Mouse (Mus musculus) MEL (cell line): ENCODE data around the gene Dbn1. TPM values are rescaled to one million over a fixed set of nuclear protein-coding genes. Genes with fewer than 3 reads are reported as not detected.

ENCODE experiments used
- DNase-seq: peaks from one replicate; pipeline ENCODE4 v3.0.0; 2011; ENCODE audit warnings: low read depth, low spot score
- H3K27ac ChIP-seq: 2 replicates; pipeline ENCODE4 v1.5.1; 2012; ENCODE audit warnings: low read depth, mild to moderate bottlenecking, control low read depth, low read length, moderate library complexity; ENCODE audit not compliant: control insufficient read depth
- H3K27me3 ChIP-seq, 2 experiments: fragments of 150-350 bp in 1 of 2; sonication (generic) in 1 of 2; 2 replicates each; pipeline ENCODE4 v1.6.1; 2012; ENCODE audit warnings: low read length in 2 of 2, mild to moderate bottlenecking in 2 of 2, improper control_type of control experiment in 1 of 2, moderate library complexity in 1 of 2; ENCODE audit not compliant: insufficient read depth in 2 of 2, control insufficient read depth in 1 of 2
- H3K36me3 ChIP-seq, 2 experiments: 2 replicates each; pipeline ENCODE4 v1.6.1; 2012 to 2014; ENCODE audit warnings: low read length in 2 of 2, improper control_type of control experiment in 1 of 2, inconsistent platforms in 1 of 2, mild to moderate bottlenecking in 1 of 2; ENCODE audit not compliant: insufficient read depth in 2 of 2, control insufficient read depth in 1 of 2
- H3K4me1 ChIP-seq, 2 experiments: fragments of 150-350 bp in 1 of 2; sonication (generic) in 1 of 2; 2 replicates each; pipeline ENCODE4 v1.6.1; 2012; ENCODE audit warnings: low read length in 2 of 2, improper control_type of control experiment in 1 of 2, mild to moderate bottlenecking in 1 of 2; ENCODE audit not compliant: insufficient read depth in 2 of 2, control insufficient read depth in 1 of 2
- H3K4me3 ChIP-seq, 2 experiments: fragments of 150-350 bp in 1 of 2; sonication (generic) in 1 of 2; 2 replicates each; pipeline ENCODE4 v1.5.1; 2012; ENCODE audit warnings: low read depth in 2 of 2, low read length in 2 of 2, mild to moderate bottlenecking in 2 of 2, moderate library complexity in 2 of 2, control low read depth in 1 of 2, improper control_type of control experiment in 1 of 2; ENCODE audit not compliant: control insufficient read depth in 1 of 2, insufficient read depth in 1 of 2
- H3K79me2 ChIP-seq: 2 replicates; pipeline ENCODE4 v1.6.1; 2012; ENCODE audit warnings: mild to moderate bottlenecking, low read length, moderate library complexity; ENCODE audit not compliant: control insufficient read depth, poor library complexity, insufficient read depth
- H3K9ac ChIP-seq: 2 replicates; pipeline ENCODE4 v1.6.1; 2012; ENCODE audit warnings: low read depth, mild to moderate bottlenecking, control low read depth, low read length, moderate library complexity; ENCODE audit not compliant: control insufficient read depth, poor library complexity, severe bottlenecking
- H3K9me3 ChIP-seq: fragments of 150-350 bp; sonication (generic); replicated peaks from 2 replicates; pipeline ENCODE4 v1.6.1; 2012; ENCODE audit warnings: mild to moderate bottlenecking, low read length, improper control_type of control experiment, moderate library complexity; ENCODE audit not compliant: insufficient read depth
- BHLHE40 ChIP-seq: IDR thresholded peaks from 2 replicates; pipeline ENCODE4 v1.6.1; 2012; ENCODE audit warnings: low read depth, mild to moderate bottlenecking, inconsistent platforms, low read length, improper control_type of control experiment, borderline replicate concordance
- CHD1 ChIP-seq: IDR thresholded peaks from 2 replicates; pipeline ENCODE4 v1.6.1; 2012; ENCODE audit warnings: low read depth, mild to moderate bottlenecking, inconsistent platforms, low read length, improper control_type of control experiment
- CHD2 ChIP-seq: IDR thresholded peaks from 2 replicates; pipeline ENCODE4 v1.6.1; 2011; ENCODE audit warnings: low read length, improper control_type of control experiment
- CTCF ChIP-seq, 3 experiments: IDR thresholded peaks in 2 of 3; conservative IDR thresholded peaks in 1 of 3; 2 replicates each; pipeline ENCODE4 v1.5.1; 2011 to 2012; ENCODE audit warnings: low read length in 3 of 3, low read depth in 2 of 3, mild to moderate bottlenecking in 2 of 3, improper control_type of control experiment in 1 of 3, inconsistent platforms in 1 of 3, mixed read lengths in 1 of 3, moderate library complexity in 1 of 3; ENCODE audit not compliant: control insufficient read depth in 1 of 3, insufficient read depth in 1 of 3, poor library complexity in 1 of 3, severe bottlenecking in 1 of 3
- E2F4 ChIP-seq: IDR thresholded peaks from 2 replicates; pipeline ENCODE4 v1.6.1; 2011; ENCODE audit warnings: low read depth, low read length, improper control_type of control experiment, borderline replicate concordance
- ELF1 ChIP-seq: IDR thresholded peaks from 2 replicates; pipeline ENCODE4 v1.6.1; 2014; ENCODE audit warnings: low read depth, mild to moderate bottlenecking, inconsistent platforms, low read length, improper control_type of control experiment, moderate library complexity
- EP300 ChIP-seq, 2 experiments: IDR thresholded peaks; 2 replicates each; pipeline ENCODE4 v1.6.1; 2011; ENCODE audit warnings: improper control_type of control experiment in 2 of 2, low read length in 2 of 2, low read depth in 1 of 2, mild to moderate bottlenecking in 1 of 2
- ETS1 ChIP-seq: IDR thresholded peaks from 2 replicates; pipeline ENCODE4 v1.6.1; 2012; ENCODE audit warnings: low read depth, mild to moderate bottlenecking, inconsistent platforms, low read length, improper control_type of control experiment, moderate library complexity
- GABPA ChIP-seq: IDR thresholded peaks from 2 replicates; pipeline ENCODE4 v1.6.1; 2012; ENCODE audit warnings: low read depth, mild to moderate bottlenecking, inconsistent platforms, low read length, improper control_type of control experiment, moderate library complexity
- GATA1 ChIP-seq: IDR thresholded peaks from 2 replicates; pipeline ENCODE4 v1.6.1; 2011; ENCODE audit warnings: low read depth, low read length, improper control_type of control experiment
- HCFC1 ChIP-seq: IDR thresholded peaks from 2 replicates; pipeline ENCODE4 v1.6.1; 2012; ENCODE audit warnings: low read depth, mild to moderate bottlenecking, inconsistent platforms, low read length, improper control_type of control experiment, moderate library complexity
- KAT2A ChIP-seq: conservative IDR thresholded peaks from 2 replicates; pipeline ENCODE4 v1.6.1; 2012; ENCODE audit warnings: low read depth, low read length, improper control_type of control experiment, inconsistent platforms
- MAFK ChIP-seq: IDR thresholded peaks from 2 replicates; pipeline ENCODE4 v1.6.1; 2011; ENCODE audit warnings: low read depth, mild to moderate bottlenecking, low read length, improper control_type of control experiment, borderline replicate concordance
- MAX ChIP-seq: IDR thresholded peaks from 2 replicates; pipeline ENCODE4 v1.6.1; 2011; ENCODE audit warnings: low read length, improper control_type of control experiment
- MAZ ChIP-seq: IDR thresholded peaks from 2 replicates; pipeline ENCODE4 v1.6.1; 2012; ENCODE audit warnings: low read depth, mild to moderate bottlenecking, inconsistent platforms, low read length, improper control_type of control experiment
- MEF2A ChIP-seq: IDR thresholded peaks from 2 replicates; pipeline ENCODE4 v1.6.1; 2014; ENCODE audit warnings: low read depth, mild to moderate bottlenecking, inconsistent platforms, low read length, improper control_type of control experiment; ENCODE audit not compliant: poor library complexity, insufficient replicate concordance, severe bottlenecking; ENCODE audit errors: extremely low read depth
- MXI1 ChIP-seq: IDR thresholded peaks from 2 replicates; pipeline ENCODE4 v1.6.1; 2011; ENCODE audit warnings: mild to moderate bottlenecking, low read depth, low read length, improper control_type of control experiment
- MYC ChIP-seq: IDR thresholded peaks from 2 replicates; pipeline ENCODE4 v1.6.1; 2011; ENCODE audit warnings: low read depth, mild to moderate bottlenecking, low read length, improper control_type of control experiment, moderate library complexity
- NELFE ChIP-seq: IDR thresholded peaks from 2 replicates; pipeline ENCODE4 v1.6.1; 2011; ENCODE audit warnings: low read depth, low read length, improper control_type of control experiment
- NRF1 ChIP-seq: IDR thresholded peaks from 2 replicates; pipeline ENCODE4 v1.6.1; 2014; ENCODE audit warnings: low read depth, mild to moderate bottlenecking, inconsistent platforms, low read length, improper control_type of control experiment, moderate library complexity; ENCODE audit not compliant: poor library complexity, insufficient read depth, severe bottlenecking
- POLR2A ChIP-seq, 2 experiments: IDR thresholded peaks; 2 replicates each; pipeline ENCODE4 v1.6.1; 2011 to 2012; ENCODE audit warnings: low read length in 2 of 2, mild to moderate bottlenecking in 2 of 2, control low read depth in 1 of 2, improper control_type of control experiment in 1 of 2, low read depth in 1 of 2, moderate library complexity in 1 of 2; ENCODE audit not compliant: control insufficient read depth in 1 of 2, insufficient read depth in 1 of 2, poor library complexity in 1 of 2
- POLR2AphosphoS2 ChIP-seq: IDR thresholded peaks from 2 replicates; pipeline ENCODE4 v1.6.1; 2011; ENCODE audit warnings: low read length, improper control_type of control experiment
- POLR2AphosphoS5 ChIP-seq: IDR thresholded peaks from 2 replicates; pipeline ENCODE4 v1.6.1; 2012; ENCODE audit warnings: low read depth, borderline replicate concordance, mild to moderate bottlenecking, inconsistent platforms, low read length, moderate library complexity, mixed read lengths
- RAD21 ChIP-seq: IDR thresholded peaks from 2 replicates; pipeline ENCODE4 v1.6.1; 2011; ENCODE audit warnings: mild to moderate bottlenecking, low read depth, low read length, improper control_type of control experiment
- RCOR1 ChIP-seq: IDR thresholded peaks from 2 replicates; pipeline ENCODE4 v1.6.1; 2012; ENCODE audit warnings: low read depth, mild to moderate bottlenecking, inconsistent platforms, low read length, improper control_type of control experiment
- SIN3A ChIP-seq: IDR thresholded peaks from 2 replicates; pipeline ENCODE4 v1.6.1; 2012; ENCODE audit warnings: low read length, improper control_type of control experiment, inconsistent platforms
- SMC3 ChIP-seq: IDR thresholded peaks from 2 replicates; pipeline ENCODE4 v1.6.1; 2011; ENCODE audit warnings: low read depth, low read length, improper control_type of control experiment
- TAL1 ChIP-seq: IDR thresholded peaks from 2 replicates; pipeline ENCODE4 v1.6.1; 2012; ENCODE audit warnings: mild to moderate bottlenecking, inconsistent platforms, low read length, moderate library complexity, mixed read lengths
- TBP ChIP-seq: IDR thresholded peaks from 2 replicates; pipeline ENCODE4 v1.8.0; 2011; ENCODE audit warnings: low read depth, low read length, improper control_type of control experiment
- TCF12 ChIP-seq: IDR thresholded peaks from 2 replicates; pipeline ENCODE4 v1.6.1; 2014; ENCODE audit warnings: low read depth, mild to moderate bottlenecking, inconsistent platforms, low read length, improper control_type of control experiment, moderate library complexity
- UBTF ChIP-seq: IDR thresholded peaks from 2 replicates; pipeline ENCODE4 v1.6.1; 2012; ENCODE audit warnings: low read depth, mild to moderate bottlenecking, inconsistent platforms, low read length, improper control_type of control experiment, moderate library complexity, borderline replicate concordance; ENCODE audit not compliant: insufficient read depth
- USF1 ChIP-seq: IDR thresholded peaks from 2 replicates; pipeline ENCODE4 v1.6.1; 2014; ENCODE audit warnings: low read depth, mild to moderate bottlenecking, inconsistent platforms, low read length, improper control_type of control experiment, moderate library complexity
- USF2 ChIP-seq, 2 experiments: IDR thresholded peaks; 2 replicates each; pipeline ENCODE4 v1.6.1; 2011 to 2012; ENCODE audit warnings: improper control_type of control experiment in 2 of 2, low read length in 2 of 2, borderline replicate concordance in 1 of 2, inconsistent platforms in 1 of 2, low read depth in 1 of 2, mild to moderate bottlenecking in 1 of 2; ENCODE audit not compliant: insufficient read depth in 1 of 2
- ZC3H11A ChIP-seq: IDR thresholded peaks from 2 replicates; pipeline ENCODE4 v1.6.1; 2012; ENCODE audit warnings: low read depth, mild to moderate bottlenecking, inconsistent platforms, low read length, improper control_type of control experiment
- ZMIZ1 ChIP-seq: IDR thresholded peaks from 2 replicates; pipeline ENCODE4 v1.6.1; 2012; ENCODE audit warnings: low read depth, mild to moderate bottlenecking, inconsistent platforms, low read length, improper control_type of control experiment, moderate library complexity
- ZNF384 ChIP-seq: IDR thresholded peaks from 2 replicates; pipeline ENCODE4 v1.6.1; 2012; ENCODE audit warnings: low read depth, mild to moderate bottlenecking, inconsistent platforms, low read length, improper control_type of control experiment
- polyA plus RNA-seq, 2 experiments: library from polyadenylated mRNA; stranded (reverse) in 1 of 2; unstranded in 1 of 2; fragments of >175 nt in 1 of 2; fragments of >200 nt in 1 of 2; gene quantifications; 2 replicates each; pipeline versions ENCODE4 v1.2.1 to v1.2.4; 2012; ENCODE audit warnings: low replicate concordance in 2 of 2, low read depth in 1 of 2; ENCODE audit not compliant: insufficient read length in 2 of 2, insufficient read depth in 1 of 2, missing spikeins in 1 of 2
- total RNA-seq: library from RNA; depleted of rRNA; stranded (reverse); fragments of 300-350 nt; gene quantifications from 2 replicates; pipeline ENCODE4 v1.2.3, GENCODE M21; 2012

Gene Dbn1
- total and polyA plus RNA-seq, 3 experiments: 0.04 to 0.53 TPM; not detected in 1

- Histone ChIP-seq H3K9ac (peak overlapping the region; percentile 94), H3K27me3 (no peaks in the 10 kb centered on the region), H3K9me3 (no peaks in the 10 kb centered on the region), H3K27ac (peak overlapping the region; percentile 85), H3K4me1 (peaks cover 7 to 31% of the 10 kb centered on the region in 2 experiments), H3K4me3 (peak overlapping the region; percentile 80 to 83), H3K36me3 (peaks cover 2 to 18% of the 10 kb centered on the region in 2 experiments), H3K79me2 (peaks cover 32% of the 10 kb centered on the region)
- peak; percentile 76 for DNase-seq
- TF ChIP-seq ZNF384: no peak
- no peak for TF ChIP-seq NRF1
- TF ChIP-seq MXI1: no peak
- TF ChIP-seq BHLHE40: no peak; the same call in 1 of the 2 replicates
- peak in 1 of 2 experiments; percentile 79; a peak in 2 of 4 replicates for TF ChIP-seq POLR2A (IDR thresholded peaks at IDR 0.05; ENCODE audit: control insufficient read depth in 1 of 2, insufficient read depth in 1 of 2, low read depth in 1 of 2, low read length in 2 of 2, poor library complexity in 1 of 2)
- peak; percentile 70 for TF ChIP-seq TBP
- peak; percentile 61; the same call in 1 of the 2 replicates for TF ChIP-seq MAZ
- peak; percentile 85 for TF ChIP-seq ETS1
- TF ChIP-seq ZC3H11A: no peak
- TF ChIP-seq HCFC1: peak; percentile 43; the same call in 1 of the 2 replicates
- TF ChIP-seq MEF2A: no peak
- TF ChIP-seq NELFE: peak; percentile 56
- TF ChIP-seq USF1: no peak
- no peak for TF ChIP-seq CHD1
- TF ChIP-seq MYC: no peak
- no peak for TF ChIP-seq CTCF (IDR thresholded peaks at IDR 0.05 in 2 of 3, conservative IDR thresholded peaks at IDR 0.05 in 1 of 3; ENCODE audit: control insufficient read depth in 1 of 3, insufficient read depth in 1 of 3, low read depth in 2 of 3, low read length in 3 of 3, poor library complexity in 1 of 3, severe bottlenecking in 1 of 3)
- TF ChIP-seq UBTF: no peak
- no peak for TF ChIP-seq MAX
- TF ChIP-seq USF2 (IDR thresholded peaks at IDR 0.05; ENCODE audit: borderline replicate concordance in 1 of 2, insufficient read depth in 1 of 2, low read depth in 1 of 2, low read length in 2 of 2): no peak
- TF ChIP-seq POLR2AphosphoS2: peak; percentile 73
- TF ChIP-seq GABPA: peak; percentile 51; the same call in 1 of the 2 replicates
- TF ChIP-seq ELF1: no peak
- TF ChIP-seq E2F4: no peak
- no peak for TF ChIP-seq ZMIZ1
- peak; percentile 77 for TF ChIP-seq SIN3A
- TF ChIP-seq MAFK: peak; percentile 28; the same call in 1 of the 2 replicates
- no peak for TF ChIP-seq SMC3
- peak; percentile 79 to 80 for TF ChIP-seq EP300 (IDR thresholded peaks at IDR 0.05; ENCODE audit: low read depth in 1 of 2, low read length in 2 of 2)
- no peak for TF ChIP-seq POLR2AphosphoS5
- TF ChIP-seq TAL1: peak; percentile 40
- TF ChIP-seq RAD21: no peak
- TF ChIP-seq GATA1: peak; percentile 92
- no peak for TF ChIP-seq CHD2
- peak; percentile 56; the same call in 1 of the 2 replicates for TF ChIP-seq RCOR1
- TF ChIP-seq KAT2A: no peak
- TF ChIP-seq TCF12: peak; percentile 66; the same call in 1 of the 2 replicates
These were observed 41.3 kb downstream of the Dbn1 start for GRCm38 (mm10) chr13:55446483-55447105.
